Comparison of ENCODE assay signal across 8 mouse cellular contexts in the genomic region with DNA sequence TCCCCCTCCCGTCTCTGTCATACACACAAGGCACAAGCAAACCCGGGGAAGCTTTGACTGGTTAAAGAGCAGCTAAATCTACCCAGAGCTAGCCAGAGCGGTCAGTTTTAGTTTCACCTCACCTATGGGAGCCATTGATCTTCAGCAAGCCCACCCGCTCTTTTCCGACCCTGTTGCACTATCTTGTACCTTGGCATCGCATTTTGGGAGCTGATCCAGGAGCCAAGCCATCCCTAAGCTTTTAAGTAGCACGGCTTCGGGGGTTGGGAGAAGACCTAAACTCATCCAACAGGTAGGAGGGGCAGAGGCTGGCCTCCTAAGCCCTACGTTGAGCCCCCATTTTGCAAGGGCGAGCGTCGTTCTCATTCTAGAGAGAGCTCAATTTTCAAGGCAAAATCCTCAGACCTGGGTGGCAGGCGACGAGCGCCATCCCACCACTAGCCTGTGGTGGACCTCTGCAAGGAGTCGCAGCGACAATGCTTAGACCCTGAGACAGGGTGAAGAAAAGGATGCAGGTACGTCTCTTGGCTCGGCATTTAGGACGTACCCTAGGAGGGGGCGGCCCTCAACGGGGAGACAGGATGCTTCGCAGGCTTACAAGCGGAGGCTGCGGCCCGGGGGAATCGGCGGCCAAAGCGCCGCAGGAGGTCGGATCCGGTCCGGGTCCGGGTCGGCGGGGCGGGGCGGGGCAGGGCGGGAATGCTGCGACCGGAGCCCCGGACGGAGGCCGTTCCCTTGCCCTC. TPM values are rescaled to one million over a fixed set of nuclear protein-coding genes. Genes with fewer than 3 reads are reported as not detected.
A peak's percentile ranks its signal among the peaks of the same experiment; 100 is the strongest.
DNase-seq lines count a peak whose midpoint lies in the region; ATAC-seq and TF ChIP-seq lines count a peak whose summit lies in the region.

No protein-coding gene starts in this region.

- H3K9me3 ChIP-seq in lung, embryonic 16.5 days (ENCODE audit: control insufficient read depth, low read length), result no peaks in the 10 kb centered on the region
- H3K9me3 ChIP-seq in forebrain, embryonic 15.5 days, result no peaks in the 10 kb centered on the region
- no peaks in the 10 kb centered on the region for H3K9me3 ChIP-seq in limb, embryonic 14.5 days (ENCODE audit: control insufficient read depth, low read length)

- peak; percentile 69; the same call in 1 of the 2 replicates for ATAC-seq in lung, embryonic 16.5 days (ENCODE audit: low read depth)
- peak; percentile 69 for ATAC-seq in forebrain, embryonic 15.5 days (replicated peaks)
- ATAC-seq in limb, embryonic 14.5 days (ENCODE audit: low FRiP score, low read depth), result peak; percentile 66

- H3K27ac ChIP-seq in lung, embryonic 16.5 days (ENCODE audit: low read length), result peak overlapping the region; percentile 94
- H3K27ac ChIP-seq in forebrain, embryonic 15.5 days (replicated peaks), result peak overlapping the region; percentile 95
- H3K27ac ChIP-seq in limb, embryonic 14.5 days (replicated peaks; ENCODE audit: low read depth, low read length), result peak overlapping the region; percentile 91
- H3K27ac ChIP-seq in olfactory bulb, adult 2 months (ENCODE audit: insufficient read depth, low read depth, low read length), result peak overlapping the region; percentile 98

- peak overlapping the region; percentile 92 for H3K9ac ChIP-seq in lung, embryonic 16.5 days (ENCODE audit: low read length)
- H3K9ac ChIP-seq in forebrain, embryonic 15.5 days (replicated peaks), result peak overlapping the region; percentile 94
- H3K9ac ChIP-seq in limb, embryonic 14.5 days (ENCODE audit: low read depth, low read length, severe bottlenecking), result peak overlapping the region; percentile 89

- peak overlapping the region; percentile 80 for H3K4me2 ChIP-seq in lung, embryonic 16.5 days (ENCODE audit: low read depth, low read length)
- H3K4me2 ChIP-seq in forebrain, embryonic 15.5 days (replicated peaks), result peak overlapping the region; percentile 89
- H3K4me2 ChIP-seq in limb, embryonic 14.5 days (replicated peaks; ENCODE audit: low read depth, low read length, severe bottlenecking), result peak overlapping the region; percentile 91

- TF ChIP-seq CTCF in olfactory bulb, adult 2 months (IDR thresholded peaks at IDR 0.05; ENCODE audit: insufficient read depth, low read depth, low read length), result no peak

- no peaks in the 10 kb centered on the region for H3K36me3 ChIP-seq in lung, embryonic 16.5 days (ENCODE audit: control insufficient read depth, insufficient read depth, low read length)
- H3K36me3 ChIP-seq in forebrain, embryonic 15.5 days, result no peaks in the 10 kb centered on the region
- peaks cover 14% of the 10 kb centered on the region for H3K36me3 ChIP-seq in limb, embryonic 14.5 days (ENCODE audit: control insufficient read depth, insufficient read depth, low read length)

- no peak for TF ChIP-seq POLR2A in limb, embryonic 14.5 days (IDR thresholded peaks at IDR 0.05; ENCODE audit: borderline replicate concordance, extremely low read depth, insufficient read depth, insufficient read length)
- no peak for TF ChIP-seq POLR2A in olfactory bulb, adult 2 months (IDR thresholded peaks at IDR 0.05; ENCODE audit: insufficient read depth, low read depth, low read length)

- no peaks in the 10 kb centered on the region for H3K27me3 ChIP-seq in lung, embryonic 16.5 days (ENCODE audit: control insufficient read depth, insufficient read depth, low read depth, low read length)
- no peaks in the 10 kb centered on the region for H3K27me3 ChIP-seq in forebrain, embryonic 15.5 days
- no peaks in the 10 kb centered on the region for H3K27me3 ChIP-seq in limb, embryonic 14.5 days (ENCODE audit: control insufficient read depth, insufficient read depth, low read length)

- DNase-seq in cerebellum, adult 11 months, result peak; percentile 45
- no peak for DNase-seq in cerebellum, adult 9-11 months
- DNase-seq in lung, adult 18-20 months, result no peak
- DNase-seq in limb, embryonic 14.5 days (ENCODE audit: low spot score), result peak; percentile 26
- no peak for DNase-seq in testis, postnatal 14 days (ENCODE audit: low spot score)

- 1% methylated on average over 33 of the region's 44 CpGs for WGBS in lung, embryonic 16.5 days
- WGBS in forebrain, embryonic 15.5 days, result under 1% methylated on average over 44 of the region's 44 CpGs
- 3% methylated on average over 39 of the region's 44 CpGs for WGBS in limb, embryonic 14.5 days
- whole genome bisulfite sequencing in olfactory bulb, adult 2 months, result under 1% methylated on average over 44 of the region's 44 CpGs

- H3K4me3 ChIP-seq in lung, embryonic 16.5 days (ENCODE audit: low read length), result peak overlapping the region; percentile 94
- H3K4me3 ChIP-seq in forebrain, embryonic 15.5 days, result peak overlapping the region; percentile 82
- H3K4me3 ChIP-seq in limb, embryonic 14.5 days (replicated peaks; ENCODE audit: low read length), result peak overlapping the region; percentile 83
- H3K4me3 ChIP-seq in olfactory bulb, adult 2 months (ENCODE audit: insufficient read depth, low read depth, low read length), result peak overlapping the region; percentile 97

- H3K4me1 ChIP-seq in lung, embryonic 16.5 days (replicated peaks; ENCODE audit: control insufficient read depth, insufficient read depth, low read length), result peaks cover 17% of the 10 kb centered on the region
- H3K4me1 ChIP-seq in forebrain, embryonic 15.5 days, result peaks cover 43% of the 10 kb centered on the region
- peaks cover 13% of the 10 kb centered on the region; the same call in 1 of the 2 replicates for H3K4me1 ChIP-seq in limb, embryonic 14.5 days (ENCODE audit: control insufficient read depth, insufficient read depth, low read length)
- peaks cover 28% of the 10 kb centered on the region for H3K4me1 ChIP-seq in olfactory bulb, adult 2 months (ENCODE audit: control insufficient read depth, insufficient read depth, low read length)

RNA-seq across cellular contexts. Expression of a gene that starts 0.5 kb away (rescaled TPM):
- polyA plus RNA-seq in lung, embryonic 16.5 days (2015; fragmentation: Nextera tagmentation; extraction: Ambion mirVana), result 6.1 and 7.8 TPM in 2 replicates
- 14.5 and 15.0 TPM in 2 replicates for polyA plus RNA-seq in forebrain, embryonic 15.5 days (2015; fragmentation: Nextera tagmentation; extraction: Ambion mirVana)
- 60.3 and 79.9 TPM in 2 replicates for polyA plus RNA-seq in limb, embryonic 14.5 days (2012; rRNA removed)
- 9.7 and 11.0 TPM in 2 replicates for polyA plus RNA-seq in limb, embryonic 14.5 days (2014; fragmentation: Nextera tagmentation; extraction: Ambion mirVana)
- polyA plus RNA-seq in olfactory bulb, adult 2 months (2012; ENCODE audit: insufficient read depth, insufficient read length, low replicate concordance, missing spikeins), result not detected in 2 replicates

RNA-seq across cellular contexts. Expression of a gene that starts 9.6 kb away (rescaled TPM):
- 5.2 and 5.7 TPM in 2 replicates for polyA plus RNA-seq in lung, embryonic 16.5 days (2015; fragmentation: Nextera tagmentation; extraction: Ambion mirVana)
- polyA plus RNA-seq in forebrain, embryonic 15.5 days (2015; fragmentation: Nextera tagmentation; extraction: Ambion mirVana), result 9.7 and 10.9 TPM in 2 replicates
- 49.9 and 62.9 TPM in 2 replicates for polyA plus RNA-seq in limb, embryonic 14.5 days (2012; rRNA removed)
- polyA plus RNA-seq in limb, embryonic 14.5 days (2014; fragmentation: Nextera tagmentation; extraction: Ambion mirVana), result 10.4 and 10.7 TPM in 2 replicates
- not detected in 2 replicates for polyA plus RNA-seq in olfactory bulb, adult 2 months (2012; ENCODE audit: insufficient read depth, insufficient read length, low replicate concordance, missing spikeins)

RNA-seq across cellular contexts. Expression of a gene that starts 30.5 kb away (rescaled TPM):
- polyA plus RNA-seq in lung, embryonic 16.5 days (2015; fragmentation: Nextera tagmentation; extraction: Ambion mirVana), result 32.0 and 33.5 TPM in 2 replicates
- 16.7 and 18.6 TPM in 2 replicates for polyA plus RNA-seq in forebrain, embryonic 15.5 days (2015; fragmentation: Nextera tagmentation; extraction: Ambion mirVana)
- 53.2 and 68.8 TPM in 2 replicates for polyA plus RNA-seq in limb, embryonic 14.5 days (2012; rRNA removed)
- polyA plus RNA-seq in limb, embryonic 14.5 days (2014; fragmentation: Nextera tagmentation; extraction: Ambion mirVana), result 21.9 and 23.2 TPM in 2 replicates
- not detected in 2 replicates for polyA plus RNA-seq in olfactory bulb, adult 2 months (2012; ENCODE audit: insufficient read depth, insufficient read length, low replicate concordance, missing spikeins)

RNA-seq across cellular contexts. Expression of a gene that starts 46.4 kb away (rescaled TPM):
- polyA plus RNA-seq in lung, embryonic 16.5 days (2015; fragmentation: Nextera tagmentation; extraction: Ambion mirVana), result 14.2 and 16.7 TPM in 2 replicates
- polyA plus RNA-seq in forebrain, embryonic 15.5 days (2015; fragmentation: Nextera tagmentation; extraction: Ambion mirVana), result 3.5 and 3.9 TPM in 2 replicates
- 24.8 and 26.9 TPM in 2 replicates for polyA plus RNA-seq in limb, embryonic 14.5 days (2012; rRNA removed)
- polyA plus RNA-seq in limb, embryonic 14.5 days (2014; fragmentation: Nextera tagmentation; extraction: Ambion mirVana), result 5.9 and 6.4 TPM in 2 replicates
- not detected in 2 replicates for polyA plus RNA-seq in olfactory bulb, adult 2 months (2012; ENCODE audit: insufficient read depth, insufficient read length, low replicate concordance, missing spikeins)

RNA-seq across cellular contexts. Expression of a gene that starts 47.4 kb away (rescaled TPM):
- polyA plus RNA-seq in lung, embryonic 16.5 days (2015; fragmentation: Nextera tagmentation; extraction: Ambion mirVana), result 12.0 and 13.3 TPM in 2 replicates
- 13.6 and 14.7 TPM in 2 replicates for polyA plus RNA-seq in forebrain, embryonic 15.5 days (2015; fragmentation: Nextera tagmentation; extraction: Ambion mirVana)
- 18.5 and 24.7 TPM in 2 replicates for polyA plus RNA-seq in limb, embryonic 14.5 days (2012; rRNA removed)
- 20.9 and 22.6 TPM in 2 replicates for polyA plus RNA-seq in limb, embryonic 14.5 days (2014; fragmentation: Nextera tagmentation; extraction: Ambion mirVana)
- polyA plus RNA-seq in olfactory bulb, adult 2 months (2012; ENCODE audit: insufficient read depth, insufficient read length, low replicate concordance, missing spikeins), result not detected in 2 replicates

Comparison
In these comparisons a context has a peak if more than half of its experiments do, and no peak if none do; other contexts are left out.
1. DNase-seq: peak in cerebellum, adult 11 months (single experiment) and limb, embryonic 14.5 days (single experiment); none in cerebellum, adult 9-11 months (single experiment), lung, adult 18-20 months (0 of 2) and testis, postnatal 14 days (single experiment).
2. Peak in every context shown above with its lines, with median percentiles within 50 percentile points of each other: ATAC-seq, H3K27ac ChIP-seq, H3K4me2 ChIP-seq, H3K4me3 ChIP-seq and H3K9ac ChIP-seq.